ENCODE assay signal across 9 mouse cellular contexts in genomic region chr3:84906528-84906927, GRCm38 (mm10).
A peak's percentile ranks its signal among the peaks of the same experiment; 100 is the strongest.
DNase-seq lines count a peak whose midpoint lies in the region; ATAC-seq lines count a peak whose summit lies in the region.
"Had no signal": no experiment of that assay in that cellular context is flagged by ENCODE, and none has a peak within 500 bp of the region (broad histone marks: within the 10 kb centered on the region; RNA-seq: fewer than 3 reads in every experiment).

No protein-coding gene starts in this region.

- no peaks in the 10 kb centered on the region for H3K27me3 ChIP-seq in midbrain, embryonic 11.5 days (ENCODE audit: control insufficient read depth, insufficient read depth, low read length)
- H3K27me3 ChIP-seq: liver, embryonic 13.5 days had no signal

- H3K4me3 ChIP-seq in midbrain, embryonic 11.5 days (ENCODE audit: low read depth, low read length), result no peak overlapping the region
- H3K4me3 ChIP-seq: liver, embryonic 13.5 days had no signal

- peak; percentile 19 for DNase-seq in kidney, postnatal 14 days
- no peak for DNase-seq in kidney, adult 11 months
- peak; percentile 2 to 23 for DNase-seq in CD8-positive naive resting alpha-beta T cell, adult 2 months (ENCODE audit: low read depth in 2 of 2, low spot score in 2 of 2)
- peak; percentile 29 for DNase-seq in T-cell, adult 2 months (ENCODE audit: low spot score)
- DNase-seq in kidney, postnatal 4 days, result peak; percentile 14 to 28
- DNase-seq in thymus, postnatal 36 days, result peak; percentile 11 to 21
- DNase-seq in midbrain, embryonic 11.5 days (ENCODE audit: low spot score, missing footprints), result no peak
- DNase-seq: liver, embryonic 13.5 days had no signal

- WGBS in midbrain, embryonic 11.5 days, result 25% methylated on average over 1 of the region's 1 CpGs

- H3K9me3 ChIP-seq in midbrain, embryonic 11.5 days (ENCODE audit: control insufficient read depth, low read length), result no peaks in the 10 kb centered on the region
- H3K9me3 ChIP-seq: liver, embryonic 13.5 days had no signal

- H3K4me2 ChIP-seq in midbrain, embryonic 11.5 days, result no peak overlapping the region
- H3K4me2 ChIP-seq: liver, embryonic 13.5 days had no signal

- H3K4me1 ChIP-seq in midbrain, embryonic 11.5 days (ENCODE audit: control insufficient read depth, insufficient read depth, low read length), result no peaks in the 10 kb centered on the region
- H3K4me1 ChIP-seq: liver, embryonic 13.5 days had no signal

- no peaks in the 10 kb centered on the region for H3K36me3 ChIP-seq in midbrain, embryonic 11.5 days (ENCODE audit: control insufficient read depth, insufficient read depth, low read length)

- no peak for ATAC-seq in monocyte, adult 5-6 weeks (replicated peaks; ENCODE audit: insufficient number of reproducible peaks, low FRiP score, low TSS enrichment, poor library complexity, severe bottlenecking)
- ATAC-seq in midbrain, embryonic 11.5 days (ENCODE audit: low FRiP score), result no peak

- H3K27ac ChIP-seq in midbrain, embryonic 11.5 days (ENCODE audit: low read depth, low read length), result no peak overlapping the region
- H3K27ac ChIP-seq: liver, embryonic 13.5 days had no signal

- H3K9ac ChIP-seq in midbrain, embryonic 11.5 days (ENCODE audit: low read length), result no peak overlapping the region
- H3K9ac ChIP-seq: liver, embryonic 13.5 days had no signal

Comparison
In these comparisons a context has a peak if more than half of its experiments do, and no peak if none do; other contexts are left out.
1. DNase-seq: peak in kidney, postnatal 14 days (single experiment), CD8-positive naive resting alpha-beta T cell, adult 2 months (2 of 2), T-cell, adult 2 months (single experiment), kidney, postnatal 4 days (2 of 2) and thymus, postnatal 36 days (2 of 2); none in kidney, adult 11 months (single experiment) and midbrain, embryonic 11.5 days (single experiment).